Mouse (Mus musculus): Measurements from ENCODE around the gene Mms19.
A peak's percentile ranks its signal among the peaks of the same experiment; 100 is the strongest.

Mms19 gene

GRCm38 (mm10) chr19:41980819-41981594 lies at the start of gene Mms19:
Gene Mms19 (minus strand): TSS chr19:41981157.
- no peak for DNase-seq (ENCODE audit: extremely low read depth, low read depth, low spot score)

GRCm38 (mm10) chr19:42026158-42026557 lies 45.2 kb upstream of the Mms19 start:
- no peak for DNase-seq (ENCODE audit: extremely low read depth, low read depth, low spot score)

GRCm38 (mm10) chr19:42022542-42022848 lies 41.5 kb upstream of the Mms19 start:
- DNase-seq (ENCODE audit: extremely low read depth, low read depth, low spot score): no peak

GRCm38 (mm10) chr19:42021681-42022541 lies 41.0 kb upstream of the Mms19 start:
- DNase-seq (ENCODE audit: extremely low read depth, low read depth, low spot score): no peak

GRCm38 (mm10) chr19:42019011-42019522 lies 38.1 kb upstream of the Mms19 start:
- DNase-seq (ENCODE audit: extremely low read depth, low read depth, low spot score): no peak

GRCm38 (mm10) chr19:42017399-42018247 lies 36.7 kb upstream of the Mms19 start:
- peak; percentile 36 for DNase-seq (ENCODE audit: extremely low read depth, low read depth, low spot score)

- no peak for DNase-seq (ENCODE audit: extremely low read depth, low read depth, low spot score)
Measured at GRCm38 (mm10) chr19:42016840-42017239, 35.9 kb upstream of the Mms19 start.

- no peak for DNase-seq (ENCODE audit: extremely low read depth, low read depth, low spot score)
Measured at GRCm38 (mm10) chr19:42016251-42016650, 35.3 kb upstream of the Mms19 start.

GRCm38 (mm10) chr19:42015001-42015400 lies 34.0 kb upstream of the Mms19 start:
- no peak for DNase-seq (ENCODE audit: extremely low read depth, low read depth, low spot score)

GRCm38 (mm10) chr19:42014231-42014825 lies 33.4 kb upstream of the Mms19 start:
- no peak for DNase-seq (ENCODE audit: extremely low read depth, low read depth, low spot score)

- no peak for DNase-seq (ENCODE audit: extremely low read depth, low read depth, low spot score)
Measured at GRCm38 (mm10) chr19:42011123-42011522, 30.2 kb upstream of the Mms19 start.

- no peak for DNase-seq (ENCODE audit: extremely low read depth, low read depth, low spot score)
Measured at GRCm38 (mm10) chr19:42010436-42010835, 29.5 kb upstream of the Mms19 start.

GRCm38 (mm10) chr19:42009067-42009466 lies 28.1 kb upstream of the Mms19 start:
- DNase-seq (ENCODE audit: extremely low read depth, low read depth, low spot score): no peak

- no peak for DNase-seq (ENCODE audit: extremely low read depth, low read depth, low spot score)
Measured at GRCm38 (mm10) chr19:42008586-42008985, 27.6 kb upstream of the Mms19 start.

- DNase-seq (ENCODE audit: extremely low read depth, low read depth, low spot score): no peak
Measured at GRCm38 (mm10) chr19:42006568-42006967, 25.6 kb upstream of the Mms19 start.

- DNase-seq (ENCODE audit: extremely low read depth, low read depth, low spot score): no peak
Measured at GRCm38 (mm10) chr19:42005616-42006015, 24.7 kb upstream of the Mms19 start.

GRCm38 (mm10) chr19:42004258-42004657 lies 23.3 kb upstream of the Mms19 start:
- DNase-seq (ENCODE audit: extremely low read depth, low read depth, low spot score): no peak

- DNase-seq (ENCODE audit: extremely low read depth, low read depth, low spot score): no peak
Measured at GRCm38 (mm10) chr19:42001253-42001980, 20.5 kb upstream of the Mms19 start.

- DNase-seq (ENCODE audit: extremely low read depth, low read depth, low spot score): no peak
Measured at GRCm38 (mm10) chr19:42000446-42000958, 19.5 kb upstream of the Mms19 start.
